Mouse (Mus musculus) liver, postnatal 0 days (tissue): Measurements from ENCODE around the gene Plcb3. TPM values are rescaled to one million over a fixed set of nuclear protein-coding genes. Genes with fewer than 3 reads are reported as not detected.
"Not testable (repeated sequence)": the region's sequence is repeated elsewhere in the genome, so short reads cannot be mapped to it uniquely, and the experiment has no call there.

Experiments used
- ATAC-seq: fragments of 200-750 bp; cut with Nextera tagmentation; 2 replicates; pipeline ENCODE4 v1.8.0; 2017; ENCODE audit warnings: mild to moderate bottlenecking, moderate library complexity
- DNase-seq: peaks from one replicate; pipeline ENCODE4 v3.0.0-alpha.2; 2016
- H3K27ac ChIP-seq: fragments of 300-500 bp; sonication (generic); 2 replicates; pipeline ENCODE4 v1.5.1; 2014; ENCODE audit warnings: antibody characterized with exemption, moderate library complexity, mild to moderate bottlenecking, low read depth
- H3K27me3 ChIP-seq: fragments of 300-500 bp; sonication (generic); 2 replicates; pipeline ENCODE4 v1.6.1; 2014; ENCODE audit warnings: low read length, control low read depth, mixed read lengths; ENCODE audit not compliant: insufficient read depth
- H3K36me3 ChIP-seq: fragments of 300-500 bp; sonication (generic); replicated peaks from 2 replicates; pipeline ENCODE4 v1.6.1; 2014; ENCODE audit warnings: mild to moderate bottlenecking, control low read depth, low read length, moderate library complexity, mixed read lengths; ENCODE audit not compliant: insufficient read depth
- H3K4me1 ChIP-seq: fragments of 300-500 bp; sonication (generic); 2 replicates; pipeline ENCODE4 v1.6.1; 2014; ENCODE audit warnings: antibody characterized with exemption, mild to moderate bottlenecking, control low read depth; ENCODE audit not compliant: insufficient read depth
- H3K4me2 ChIP-seq: fragments of 300-500 bp; sonication (generic); 2 replicates; pipeline ENCODE4 v1.6.1; 2014; ENCODE audit warnings: low read depth, mild to moderate bottlenecking, low read length, moderate library complexity, mixed read lengths
- H3K4me3 ChIP-seq: fragments of 300-500 bp; sonication (generic); 2 replicates; pipeline ENCODE4 v1.5.1; 2014; ENCODE audit warnings: low read depth, low read length
- H3K9ac ChIP-seq: fragments of 300-500 bp; sonication (generic); replicated peaks from 2 replicates; pipeline ENCODE4 v1.6.1; 2014; ENCODE audit warnings: mild to moderate bottlenecking, moderate library complexity
- H3K9me3 ChIP-seq: fragments of 300-500 bp; sonication (generic); 2 replicates; pipeline ENCODE4 v1.6.1; 2016; ENCODE audit warnings: mild to moderate bottlenecking, control low read depth, low read length, mixed read lengths
- CTCF ChIP-seq: sonication (generic); IDR thresholded peaks from 2 replicates; pipeline ENCODE4 v1.5.1; 2016; ENCODE audit warnings: antibody characterized with exemption, low read depth
- EP300 ChIP-seq: IDR thresholded peaks from 2 replicates; pipeline ENCODE4 v1.6.1; 2016; ENCODE audit warnings: antibody characterized with exemption, low read depth, mild to moderate bottlenecking
- WGBS: fragments of 180-500 bp; shearing (Covaris S2); extraction: QIAGEN DNeasy Blood & Tissue Kit; methylation state at CpG from one replicate; pipeline ENCODE4 v1.1.7; 2014; ENCODE audit not compliant: insufficient replicate concordance; 5-methylcytosine and 5-hydroxymethylcytosine counted together
- polyA plus RNA-seq: library from polyadenylated mRNA; unstranded; fragments of >200 nt; fragmentation: Nextera tagmentation; extraction: Ambion mirVana; gene quantifications from 2 replicates; pipeline ENCODE4 v1.2.1, GENCODE M21; 2015

The Plcb3 gene
- polyA plus RNA-seq, 1 experiment from 2014 or later, result 3.5 TPM

DNA sequence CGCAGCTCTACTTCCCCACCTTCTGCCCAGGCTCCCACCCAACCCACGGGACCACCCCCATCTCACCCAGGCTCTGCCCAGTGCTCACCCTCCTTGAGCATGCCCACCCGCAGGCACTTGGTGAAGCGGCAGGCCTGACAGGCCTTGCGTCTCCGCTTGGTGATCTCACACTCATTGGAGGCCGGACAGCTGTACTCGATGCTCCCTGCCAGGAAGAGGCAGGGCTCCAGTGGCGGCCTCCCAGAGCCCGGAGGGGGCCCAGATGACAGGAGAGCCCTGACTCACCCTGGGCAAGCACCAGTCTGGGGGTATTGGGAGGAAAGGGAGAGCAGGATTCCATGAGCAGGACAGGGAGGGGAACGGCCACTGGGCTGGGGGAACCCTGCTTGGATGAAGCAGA is 62.3 kb downstream of the Plcb3 start:
- Histone ChIP-seq H3K4me2 (no peak overlapping the region), H3K4me3 (no peak overlapping the region), H3K9me3 (no peaks in the 10 kb centered on the region), H3K4me1 (peaks cover 13% of the 10 kb centered on the region), H3K27me3 (no peaks in the 10 kb centered on the region), H3K36me3 (peaks cover 43% of the 10 kb centered on the region), H3K9ac (no peak overlapping the region), H3K27ac (no peak overlapping the region)
- no peak for DNase-seq
- 86% methylated on average over 11 of the region's 11 CpGs for WGBS
- TF ChIP-seq EP300 (no peak), CTCF (no peak)
- no peak for ATAC-seq

GRCm38 (mm10) chr19:6913036-6913435 is 63.2 kb downstream of the Plcb3 start:
- no peaks in the 10 kb centered on the region for H3K27me3 ChIP-seq
- TF ChIP-seq CTCF, result no peak
- no peak for TF ChIP-seq EP300
- no peak overlapping the region for H3K4me3 ChIP-seq
- no peak for ATAC-seq
- no peak for DNase-seq
- H3K27ac ChIP-seq, result no peak overlapping the region
- H3K4me1 ChIP-seq, result peaks cover 10% of the 10 kb centered on the region
- H3K36me3 ChIP-seq, result peaks cover 34% of the 10 kb centered on the region
- H3K9ac ChIP-seq, result no peak overlapping the region
- H3K9me3 ChIP-seq, result no peaks in the 10 kb centered on the region
- 80% methylated on average over 6 of the region's 6 CpGs for WGBS
- H3K4me2 ChIP-seq, result no peak overlapping the region

DNA sequence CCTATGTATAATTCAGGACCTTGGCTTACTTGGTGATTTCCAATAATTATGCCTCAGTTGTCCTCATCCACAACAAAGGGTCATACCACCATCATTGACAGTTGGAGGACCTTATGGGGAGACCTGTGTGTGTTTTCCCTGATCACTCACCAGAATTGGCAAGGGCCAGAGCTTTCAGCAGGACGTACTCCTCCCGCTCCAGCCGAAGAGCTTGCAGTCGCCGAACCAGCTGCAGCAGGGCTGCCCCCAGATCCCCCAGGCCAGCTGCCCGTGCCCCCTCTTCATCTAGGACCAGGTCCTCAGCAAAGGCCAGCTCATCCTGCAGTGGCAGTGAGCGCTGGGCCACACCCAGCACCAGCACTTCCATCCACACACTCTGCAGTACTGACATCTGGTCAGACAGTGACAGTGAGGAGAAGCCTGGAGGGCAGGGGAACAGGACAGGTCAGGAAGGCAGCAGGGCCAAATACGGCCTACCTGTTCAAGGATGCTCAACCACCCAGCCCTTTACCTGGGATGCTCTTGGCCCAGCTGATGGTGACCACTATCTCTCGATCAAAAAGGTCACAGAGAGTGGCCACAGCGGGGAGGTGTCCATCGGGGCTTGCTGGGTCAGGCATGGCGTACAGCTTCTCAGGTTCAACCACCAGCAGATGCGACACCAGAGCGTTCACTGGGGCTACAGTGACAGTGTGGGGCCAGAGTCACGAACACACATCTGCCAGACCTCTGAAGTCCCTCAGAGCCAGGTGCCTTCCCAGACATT is 63.9 kb downstream of the Plcb3 start:
- H3K36me3 ChIP-seq, result peaks cover 35% of the 10 kb centered on the region
- no peak overlapping the region for H3K4me3 ChIP-seq
- H3K4me1 ChIP-seq, result peaks cover 17% of the 10 kb centered on the region
- no peak overlapping the region for H3K9ac ChIP-seq
- WGBS, result 88% methylated on average over 15 of the region's 15 CpGs
- H3K27me3 ChIP-seq, result no peaks in the 10 kb centered on the region
- H3K9me3 ChIP-seq, result no peaks in the 10 kb centered on the region
- DNase-seq, result no peak
- ATAC-seq, result no peak
- H3K27ac ChIP-seq, result no peak overlapping the region
- TF ChIP-seq EP300 (no peak), CTCF (no peak)
- no peak overlapping the region for H3K4me2 ChIP-seq

DNA sequence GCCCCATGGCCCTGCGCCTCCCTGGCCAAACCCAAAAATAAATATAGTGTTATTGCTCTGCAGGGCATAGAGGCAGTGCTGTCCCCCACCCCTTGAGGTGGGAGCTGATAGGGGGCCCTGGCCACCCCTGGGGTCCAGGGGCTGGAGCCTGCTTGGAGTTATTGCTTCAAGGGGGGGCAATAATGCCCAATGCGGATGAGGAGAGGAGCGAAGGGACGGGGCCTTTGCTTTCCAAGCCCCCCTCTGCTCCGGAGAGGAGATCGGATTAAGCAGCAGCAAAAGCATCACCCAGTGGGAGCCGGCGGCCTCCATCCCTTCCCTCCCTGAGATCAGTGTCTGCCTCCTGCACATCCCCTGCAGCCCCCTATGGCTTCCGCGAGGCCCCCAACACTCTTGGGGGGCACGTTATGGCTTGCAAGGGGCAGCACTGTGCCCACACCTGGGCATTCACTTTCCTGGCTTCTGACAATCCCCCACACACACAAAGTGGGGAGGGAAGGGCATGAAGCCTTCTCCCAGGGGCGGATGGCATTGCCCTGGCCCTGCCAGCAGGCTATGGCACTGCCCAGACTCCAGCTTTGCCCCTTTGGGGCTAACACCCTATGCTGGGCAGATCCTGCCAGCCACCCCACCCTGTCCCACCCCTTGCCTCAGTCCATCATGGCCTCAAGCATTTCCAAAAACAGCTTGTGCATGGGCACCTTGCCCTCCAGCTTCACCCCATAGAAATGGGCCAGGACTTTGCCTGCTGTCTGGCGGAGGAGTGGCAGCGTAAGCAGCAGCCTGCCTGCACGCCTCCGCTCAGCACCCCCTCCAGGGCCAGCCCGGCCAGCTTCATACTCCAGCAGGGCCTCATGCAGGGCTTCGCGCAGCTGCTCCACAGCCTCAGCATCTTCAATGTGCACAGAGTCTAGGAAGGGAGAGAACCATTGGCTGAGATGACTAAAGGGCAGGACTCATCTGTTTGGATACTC is 64.9 kb downstream of the Plcb3 start:
- DNase-seq, result no peak
- Histone ChIP-seq H3K4me3 (peak overlapping the region; percentile 70), H3K27me3 (no peaks in the 10 kb centered on the region), H3K4me2 (peak overlapping the region; percentile 87), H3K4me1 (peaks cover 18% of the 10 kb centered on the region), H3K27ac (peak overlapping the region; percentile 16; the same call in 1 of the 2 replicates), H3K9me3 (no peaks in the 10 kb centered on the region), H3K9ac (peak overlapping the region; percentile 51), H3K36me3 (peaks cover 44% of the 10 kb centered on the region)
- TF ChIP-seq CTCF, result no peak
- no peak for TF ChIP-seq EP300
- 83% methylated on average over 19 of the region's 19 CpGs for WGBS
- ATAC-seq, result no peak

DNA sequence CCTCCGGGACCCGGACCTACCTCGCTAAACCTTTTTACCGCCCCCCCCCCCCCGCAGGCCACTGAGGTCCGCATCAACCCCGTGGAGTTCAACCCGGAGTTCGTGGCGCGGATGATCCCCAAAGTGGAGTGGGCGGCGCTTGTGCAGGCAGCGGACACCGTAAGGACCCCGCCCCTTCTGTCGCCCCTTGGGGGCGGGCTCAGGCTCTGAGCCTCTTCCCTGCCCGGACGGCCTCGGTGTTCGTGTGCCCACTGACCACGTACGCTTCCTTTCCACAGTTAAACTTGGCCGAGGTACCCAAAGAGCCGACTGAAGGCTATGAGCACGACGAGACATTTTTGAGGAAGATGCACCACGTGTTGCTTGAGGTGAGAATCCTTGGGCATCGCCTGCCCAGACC is 66.0 kb downstream of the Plcb3 start:
- ATAC-seq, result peak; percentile 22
- peaks cover 53% of the 10 kb centered on the region for H3K36me3 ChIP-seq
- WGBS, result under 1% methylated on average over 23 of the region's 30 CpGs

DNA sequence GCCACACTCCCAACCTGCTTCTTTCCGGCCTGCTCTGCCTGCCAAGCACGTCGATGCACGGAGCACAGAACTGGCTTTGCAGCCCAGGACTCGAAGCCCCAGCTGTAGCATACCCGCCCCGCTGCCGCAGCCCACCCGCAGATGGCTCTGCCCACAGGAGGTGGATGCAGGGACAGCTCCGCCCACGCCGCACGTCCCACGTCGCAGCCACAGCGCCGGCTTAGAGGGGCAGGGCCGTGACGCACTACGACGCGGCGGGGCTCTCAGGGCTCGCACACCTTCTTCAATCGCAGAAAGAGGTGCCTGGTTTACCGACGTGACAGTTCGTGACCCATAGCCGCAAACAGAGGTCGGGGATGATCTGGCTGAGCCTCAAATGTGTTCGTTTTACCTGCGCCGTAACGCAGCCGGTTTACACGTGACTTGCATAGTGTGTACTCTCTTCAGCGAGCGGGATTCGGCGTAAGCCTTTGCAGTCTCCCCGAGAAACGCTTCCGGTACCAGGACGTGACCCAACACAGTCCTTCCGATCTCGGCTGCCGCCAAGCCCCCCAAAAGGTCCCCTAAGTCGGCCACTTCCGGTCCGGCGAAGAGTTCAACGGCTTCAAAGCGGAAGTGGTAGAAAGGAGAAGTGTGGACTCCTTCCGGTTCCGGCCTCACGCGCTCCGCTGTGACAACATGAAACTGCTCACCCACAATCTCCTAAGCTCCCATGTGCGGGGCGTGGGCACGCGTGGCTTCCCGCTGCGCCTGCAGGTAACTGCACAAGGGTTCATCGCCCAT is 66.6 kb downstream of the Plcb3 start, which contains the start of the genes Trmt112 and Prdx5:
Trmt112 (plus strand) TSS at position 192 of the 783 bp plus-strand sequence.
Prdx5 (minus strand) TSS at position 600 of the 783 bp plus-strand sequence.
- Histone ChIP-seq H3K9ac (peak within 1 kb of the TSS; percentile 73), H3K27ac (peak within 1 kb of the TSS; percentile 98), H3K4me2 (peak within 1 kb of the TSS; percentile 87), H3K4me1 (peaks cover 18% of the 10 kb centered on the region), H3K36me3 (peaks cover 55% of the 10 kb centered on the region), H3K4me3 (peak within 1 kb of the TSS; percentile 70), H3K9me3 (no peaks in the 10 kb centered on the region), H3K27me3 (no peaks in the 10 kb centered on the region)
- WGBS, result under 1% methylated on average over 65 of the region's 65 CpGs
- TF ChIP-seq CTCF, result peak; percentile 35
- TF ChIP-seq EP300, result peak; percentile 71
- ATAC-seq (peak; percentile 89), DNase-seq (peak; percentile 93)

More for the DNA sequence above, 66.0 kb downstream of the Plcb3 start:
- Histone ChIP-seq H3K9ac (peak overlapping the region; percentile 73), H3K4me3 (peak overlapping the region; percentile 70), H3K4me1 (peaks cover 18% of the 10 kb centered on the region), H3K4me2 (peak overlapping the region; percentile 87), H3K27ac (peak overlapping the region; percentile 98)
- H3K27me3 ChIP-seq, H3K9me3 ChIP-seq: not testable (repeated sequence)
- peak; percentile 67 for DNase-seq
